Mouse (Mus musculus) cerebellum, adult 2 months (tissue): ENCODE results near the gene Rad51b. TPM values are rescaled to one million over a fixed set of nuclear protein-coding genes. Genes with fewer than 3 reads are reported as not detected.

Experiments used
- DNase-seq, 2 experiments: peaks; one replicate each; pipeline ENCODE4 v3.0.0; 2021
- H3K27ac ChIP-seq: fragments of 200-500 bp; 2 replicates; pipeline ENCODE4 v1.5.1; 2012; ENCODE audit warnings: low read length, control low read depth, inconsistent platforms; ENCODE audit not compliant: insufficient read depth
- H3K27me3 ChIP-seq: fragments of 200-500 bp; 2 replicates; pipeline ENCODE4 v1.6.1; 2012; ENCODE audit warnings: inconsistent platforms, mild to moderate bottlenecking, low read length, moderate library complexity; ENCODE audit not compliant: control insufficient read depth, insufficient read depth
- H3K4me1 ChIP-seq: fragments of 200-500 bp; 2 replicates; pipeline ENCODE4 v1.6.1; 2011; ENCODE audit warnings: low read length; ENCODE audit not compliant: control insufficient read depth, insufficient read depth
- H3K4me3 ChIP-seq: fragments of 200-500 bp; replicated peaks from 2 replicates; pipeline ENCODE3; 2011; ENCODE audit warnings: mild to moderate bottlenecking, low read depth, low read length, control low read depth; ENCODE audit not compliant: insufficient read depth
- CTCF ChIP-seq: fragments of 200-500 bp; IDR thresholded peaks from 2 replicates; pipeline ENCODE4 v1.5.1; 2011; ENCODE audit warnings: low read depth, mild to moderate bottlenecking, control low read depth, low read length, moderate library complexity, borderline replicate concordance; ENCODE audit not compliant: insufficient read depth
- POLR2A ChIP-seq: fragments of 200-500 bp; IDR thresholded peaks from 2 replicates; pipeline ENCODE4 v1.6.1; 2011; ENCODE audit warnings: low read length, control low read depth, borderline replicate concordance; ENCODE audit not compliant: insufficient read depth
- WGBS: fragments of 180-500 bp; shearing (Covaris S2); methylation state at CpG from one replicate; pipeline ENCODE4 v1.1.7; 2018; 5-methylcytosine and 5-hydroxymethylcytosine counted together
- polyA plus RNA-seq: library from polyadenylated mRNA; depleted of rRNA; stranded (reverse); fragments of >200 nt; gene quantifications from 2 replicates; pipeline ENCODE4 v1.2.3, GENCODE M21; 2012; rRNA removed

Gene Rad51b
- polyA plus RNA-seq, 1 experiment: 0.23 TPM

GRCm38 (mm10) chr12:79858336-79858735, 561.3 kb downstream of the Rad51b start:
- no peak overlapping the region for H3K27ac ChIP-seq
- H3K27me3 ChIP-seq: no peaks in the 10 kb centered on the region
- H3K4me1 ChIP-seq: no peaks in the 10 kb centered on the region
- TF ChIP-seq POLR2A (no peak), CTCF (no peak)
- no peak overlapping the region for H3K4me3 ChIP-seq
- no peak for DNase-seq
- WGBS: 89% methylated on average over 11 of the region's 11 CpGs

- Histone ChIP-seq H3K27me3 (no peaks in the 10 kb centered on the region), H3K4me1 (no peaks in the 10 kb centered on the region), H3K4me3 (no peak overlapping the region), H3K27ac (no peak overlapping the region)
- TF ChIP-seq CTCF: no peak
- TF ChIP-seq POLR2A: no peak
- WGBS: 51% methylated on average over 14 of the region's 14 CpGs
- no peak for DNase-seq
Observed at GRCm38 (mm10) chr12:79859354-79860247, 562.5 kb downstream of the Rad51b start.

GRCm38 (mm10) chr12:79860248-79860555, 563.1 kb downstream of the Rad51b start:
- no peak overlapping the region for H3K27ac ChIP-seq
- no peak overlapping the region for H3K4me3 ChIP-seq
- H3K27me3 ChIP-seq: no peaks in the 10 kb centered on the region
- 82% methylated on average over 2 of the region's 2 CpGs for WGBS
- no peaks in the 10 kb centered on the region for H3K4me1 ChIP-seq
- DNase-seq: no peak
- no peak for TF ChIP-seq CTCF

Other genes starting within 250 kb of the Rad51b start
- 13.5 and 14.4 TPM in 2 replicates for gene Pigh, start 207.6 kb upstream of the Rad51b start, polyA plus RNA-seq
- 0.59 and 0.68 TPM in 2 replicates for gene Arg2, start 166.5 kb upstream of the Rad51b start, polyA plus RNA-seq
- gene Vti1b, start 124.6 kb upstream of the Rad51b start, polyA plus RNA-seq: 124 and 137 TPM in 2 replicates
- 31.1 and 32.4 TPM in 2 replicates for gene Rdh11, start 105.0 kb upstream of the Rad51b start, polyA plus RNA-seq
- 2.1 and 2.6 TPM in 2 replicates for gene Rdh12, start 88.4 kb upstream of the Rad51b start, polyA plus RNA-seq
- gene Zfyve26, start 978 bp upstream of the Rad51b start, polyA plus RNA-seq: 32.1 and 38.4 TPM in 2 replicates